ENCODE assay signal across 17 mouse cellular contexts in genomic region chr6:52206882-52207683, GRCm38 (mm10). TPM values are rescaled to one million over a fixed set of nuclear protein-coding genes. Genes with fewer than 3 reads are reported as not detected.
A peak's percentile ranks its signal among the peaks of the same experiment; 100 is the strongest.
DNase-seq lines count a peak whose midpoint lies in the region; ATAC-seq and TF ChIP-seq lines count a peak whose summit lies in the region.
"Had no signal": no experiment of that assay in that cellular context is flagged by ENCODE, and none has a peak within 500 bp of the region (broad histone marks: within the 10 kb centered on the region; RNA-seq: fewer than 3 reads in every experiment).

No protein-coding gene starts in this region.

- H3K4me3 ChIP-seq in intestine, embryonic 16.5 days (ENCODE audit: low read length), result no peak overlapping the region
- peak overlapping the region; percentile 96 for H3K4me3 ChIP-seq in neural tube, embryonic 13.5 days
- H3K4me3 ChIP-seq in liver, postnatal 0 days (ENCODE audit: low read depth, low read length), result no peak overlapping the region
- H3K4me3 ChIP-seq: forebrain, embryonic 13.5 days; heart, embryonic 15.5 days; liver, embryonic 13.5 days had no signal

- no peak for TF ChIP-seq EP300 in liver, postnatal 0 days (IDR thresholded peaks at IDR 0.05; ENCODE audit: low read depth)

- no peak for TF ChIP-seq CTCF in liver, postnatal 0 days (IDR thresholded peaks at IDR 0.05; ENCODE audit: low read depth)

- H3K4me2 ChIP-seq in intestine, embryonic 16.5 days (ENCODE audit: low read depth, low read length), result peak overlapping the region; percentile 74; the same call in 1 of the 2 replicates
- H3K4me2 ChIP-seq in neural tube, embryonic 13.5 days, result peak overlapping the region; percentile 97
- no peak overlapping the region for H3K4me2 ChIP-seq in liver, postnatal 0 days (ENCODE audit: low read depth, low read length)
- H3K4me2 ChIP-seq: forebrain, embryonic 13.5 days; liver, embryonic 13.5 days had no signal

- H3K27ac ChIP-seq in intestine, embryonic 16.5 days (ENCODE audit: low read length), result peak overlapping the region; percentile 32; the same call in 1 of the 2 replicates
- H3K27ac ChIP-seq in neural tube, embryonic 13.5 days (replicated peaks), result peak overlapping the region; percentile 100
- no peak overlapping the region for H3K27ac ChIP-seq in liver, postnatal 0 days (ENCODE audit: low read depth)
- H3K27ac ChIP-seq: forebrain, embryonic 13.5 days; heart, embryonic 15.5 days; liver, embryonic 13.5 days had no signal

- 28% methylated on average over 4 of the region's 4 CpGs for WGBS in intestine, embryonic 16.5 days
- 8% methylated on average over 4 of the region's 4 CpGs for WGBS in neural tube, embryonic 13.5 days
- 35% methylated on average over 4 of the region's 4 CpGs for WGBS in liver, postnatal 0 days (ENCODE audit: insufficient replicate concordance)

- H3K27me3 ChIP-seq in intestine, embryonic 16.5 days (replicated peaks; ENCODE audit: control insufficient read depth, insufficient read depth, low read length), result peaks cover 38% of the 10 kb centered on the region
- H3K27me3 ChIP-seq in neural tube, embryonic 13.5 days, result no peaks in the 10 kb centered on the region
- peaks cover 95% of the 10 kb centered on the region for H3K27me3 ChIP-seq in liver, postnatal 0 days (ENCODE audit: insufficient read depth, low read length)

- H3K9me3 ChIP-seq in intestine, embryonic 16.5 days (ENCODE audit: control insufficient read depth, low read length), result no peaks in the 10 kb centered on the region
- no peaks in the 10 kb centered on the region for H3K9me3 ChIP-seq in neural tube, embryonic 13.5 days
- no peaks in the 10 kb centered on the region for H3K9me3 ChIP-seq in liver, postnatal 0 days (ENCODE audit: low read length)
- H3K9me3 ChIP-seq: forebrain, embryonic 13.5 days; heart, embryonic 15.5 days; liver, embryonic 13.5 days had no signal

- peaks cover 16% of the 10 kb centered on the region for H3K4me1 ChIP-seq in intestine, embryonic 16.5 days (ENCODE audit: control insufficient read depth, insufficient read depth, low read length)
- peaks cover 90% of the 10 kb centered on the region for H3K4me1 ChIP-seq in neural tube, embryonic 13.5 days (replicated peaks)
- H3K4me1 ChIP-seq in liver, postnatal 0 days (ENCODE audit: insufficient read depth), result peaks cover 6% of the 10 kb centered on the region; the same call in 1 of the 2 replicates

- H3K9ac ChIP-seq in intestine, embryonic 16.5 days (ENCODE audit: low read depth, low read length), result peak overlapping the region; percentile 22; the same call in 1 of the 2 replicates
- peak overlapping the region; percentile 100 for H3K9ac ChIP-seq in neural tube, embryonic 13.5 days
- H3K9ac ChIP-seq in liver, postnatal 0 days (replicated peaks), result no peak overlapping the region
- H3K9ac ChIP-seq: forebrain, embryonic 13.5 days; heart, embryonic 15.5 days; liver, embryonic 13.5 days had no signal

- peak; percentile 13 for DNase-seq in kidney, adult 18-20 months
- no peak for DNase-seq in kidney, postnatal 4 days
- peak; percentile 17 for DNase-seq in ZHBTc4 (ENCODE audit: low read depth, low spot score)
- DNase-seq in liver, postnatal 0 days, result no peak
- no peak for DNase-seq in frontal cortex, adult 2 months (ENCODE audit: extremely low spot score in 1 of 2, low spot score in 1 of 2)
- DNase-seq in spleen, postnatal 10 days (ENCODE audit: low spot score in 2 of 2), result no peak
- DNase-seq: cerebellum, adult 9-10 months; gastrocnemius, postnatal 25 days; liver, embryonic 13.5 days; right cerebral cortex, postnatal 4 days had no signal

- no peak for ATAC-seq in intestine, embryonic 16.5 days
- no peak for ATAC-seq in neural tube, embryonic 13.5 days (ENCODE audit: low read depth)
- no peak for ATAC-seq in liver, postnatal 0 days
- ATAC-seq: forebrain, embryonic 13.5 days had no signal

- no peaks in the 10 kb centered on the region for H3K36me3 ChIP-seq in intestine, embryonic 16.5 days (ENCODE audit: control insufficient read depth, insufficient read depth, low read length)
- H3K36me3 ChIP-seq in neural tube, embryonic 13.5 days, result peaks cover 43% of the 10 kb centered on the region
- H3K36me3 ChIP-seq in liver, postnatal 0 days (replicated peaks; ENCODE audit: insufficient read depth, low read length), result no peaks in the 10 kb centered on the region
- H3K36me3 ChIP-seq: G1E; heart, embryonic 15.5 days; liver, embryonic 13.5 days had no signal

RNA-seq across cellular contexts. Expression of gene Hoxa6, which starts 1.4 kb away (rescaled TPM):
- polyA plus RNA-seq in intestine, embryonic 16.5 days (2015; fragmentation: Nextera tagmentation; extraction: Ambion mirVana), result 1.2 and 1.4 TPM in 2 replicates
- 20.3 and 25.8 TPM in 2 replicates for polyA plus RNA-seq in neural tube, embryonic 13.5 days (2015; fragmentation: Nextera tagmentation; extraction: Ambion mirVana)
- polyA plus RNA-seq in liver, postnatal 0 days (2015; fragmentation: Nextera tagmentation; extraction: Ambion mirVana), result not detected in 2 replicates
- polyA plus RNA-seq in frontal cortex, adult 2 months (2012; rRNA removed), result not detected in 2 replicates
- polyA plus RNA-seq: embryonic facial prominence, embryonic 11.5 days; forebrain, embryonic 13.5 days; G1E; heart, embryonic 15.5 days; liver, embryonic 13.5 days; thymus, postnatal 0 days had no signal

RNA-seq across cellular contexts. Expression of gene Hoxa5, which starts 2.7 kb away (rescaled TPM):
- polyA plus RNA-seq in intestine, embryonic 16.5 days (2015; fragmentation: Nextera tagmentation; extraction: Ambion mirVana), result 15.3 and 15.5 TPM in 2 replicates
- 44.7 and 66.8 TPM in 2 replicates for polyA plus RNA-seq in neural tube, embryonic 13.5 days (2015; fragmentation: Nextera tagmentation; extraction: Ambion mirVana)
- 0.58 and 0.73 TPM in 2 replicates for polyA plus RNA-seq in liver, postnatal 0 days (2015; fragmentation: Nextera tagmentation; extraction: Ambion mirVana)
- 0.11 TPM in 1 of 2 replicates, not detected in the other for polyA plus RNA-seq in frontal cortex, adult 2 months (2012; rRNA removed)
- polyA plus RNA-seq: forebrain, embryonic 13.5 days; G1E had no signal

RNA-seq across cellular contexts. Expression of gene Hoxa3, which starts 6.1 kb away (rescaled TPM):
- 5.2 and 5.9 TPM in 2 replicates for polyA plus RNA-seq in intestine, embryonic 16.5 days (2015; fragmentation: Nextera tagmentation; extraction: Ambion mirVana)
- polyA plus RNA-seq in neural tube, embryonic 13.5 days (2015; fragmentation: Nextera tagmentation; extraction: Ambion mirVana), result 13.9 and 16.4 TPM in 2 replicates
- polyA plus RNA-seq in liver, postnatal 0 days (2015; fragmentation: Nextera tagmentation; extraction: Ambion mirVana), result 0.16 and 0.17 TPM in 2 replicates
- polyA plus RNA-seq in frontal cortex, adult 2 months (2012; rRNA removed), result not detected in 2 replicates
- polyA plus RNA-seq: forebrain, embryonic 13.5 days; G1E had no signal

RNA-seq across cellular contexts. Expression of gene Gm28308, which starts 6.1 kb away (rescaled TPM):
- polyA plus RNA-seq in intestine, embryonic 16.5 days (2015; fragmentation: Nextera tagmentation; extraction: Ambion mirVana), result not detected in 2 replicates
- not detected in 2 replicates for polyA plus RNA-seq in neural tube, embryonic 13.5 days (2015; fragmentation: Nextera tagmentation; extraction: Ambion mirVana)
- polyA plus RNA-seq in liver, postnatal 0 days (2015; fragmentation: Nextera tagmentation; extraction: Ambion mirVana), result not detected in 2 replicates
- not detected in 2 replicates for polyA plus RNA-seq in frontal cortex, adult 2 months (2012; rRNA removed)
- polyA plus RNA-seq: forebrain, embryonic 13.5 days; G1E; heart, embryonic 15.5 days; liver, embryonic 13.5 days; thymus, postnatal 0 days had no signal

RNA-seq across cellular contexts. Expression of gene Hoxa7, which starts 14.6 kb away (rescaled TPM):
- polyA plus RNA-seq in intestine, embryonic 16.5 days (2015; fragmentation: Nextera tagmentation; extraction: Ambion mirVana), result 6.0 and 8.2 TPM in 2 replicates
- 117 and 125 TPM in 2 replicates for polyA plus RNA-seq in neural tube, embryonic 13.5 days (2015; fragmentation: Nextera tagmentation; extraction: Ambion mirVana)
- 0.39 and 0.50 TPM in 2 replicates for polyA plus RNA-seq in liver, postnatal 0 days (2015; fragmentation: Nextera tagmentation; extraction: Ambion mirVana)
- polyA plus RNA-seq in frontal cortex, adult 2 months (2012; rRNA removed), result 0.17 TPM in 1 of 2 replicates, not detected in the other
- polyA plus RNA-seq: forebrain, embryonic 13.5 days had no signal

Comparison
In these comparisons a context has a peak if more than half of its experiments do, and no peak if none do; other contexts are left out.
1. DNase-seq: peak in kidney, adult 18-20 months (single experiment) and ZHBTc4 (single experiment); none in kidney, postnatal 4 days (0 of 2), liver, postnatal 0 days (single experiment), frontal cortex, adult 2 months (0 of 2) and spleen, postnatal 10 days (0 of 2).